Mouse (Mus musculus) MEL (cell line): ENCODE data around the gene Ppfia1. TPM values are rescaled to one million over a fixed set of nuclear protein-coding genes. Genes with fewer than 3 reads are reported as not detected.

Experiments
- DNase-seq: peaks from one replicate; pipeline ENCODE4 v3.0.0; 2011; ENCODE audit warnings: low read depth, low spot score
- H3K27ac ChIP-seq: 2 replicates; pipeline ENCODE4 v1.5.1; 2012; ENCODE audit warnings: low read depth, mild to moderate bottlenecking, control low read depth, low read length, moderate library complexity; ENCODE audit not compliant: control insufficient read depth
- H3K27me3 ChIP-seq, 2 experiments: fragments of 150-350 bp in 1 of 2; sonication (generic) in 1 of 2; 2 replicates each; pipeline ENCODE4 v1.6.1; 2012; ENCODE audit warnings: low read length in 2 of 2, mild to moderate bottlenecking in 2 of 2, improper control_type of control experiment in 1 of 2, moderate library complexity in 1 of 2; ENCODE audit not compliant: insufficient read depth in 2 of 2, control insufficient read depth in 1 of 2
- H3K36me3 ChIP-seq, 2 experiments: 2 replicates each; pipeline ENCODE4 v1.6.1; 2012 to 2014; ENCODE audit warnings: low read length in 2 of 2, improper control_type of control experiment in 1 of 2, inconsistent platforms in 1 of 2, mild to moderate bottlenecking in 1 of 2; ENCODE audit not compliant: insufficient read depth in 2 of 2, control insufficient read depth in 1 of 2
- H3K4me1 ChIP-seq, 2 experiments: fragments of 150-350 bp in 1 of 2; sonication (generic) in 1 of 2; 2 replicates each; pipeline ENCODE4 v1.6.1; 2012; ENCODE audit warnings: low read length in 2 of 2, improper control_type of control experiment in 1 of 2, mild to moderate bottlenecking in 1 of 2; ENCODE audit not compliant: insufficient read depth in 2 of 2, control insufficient read depth in 1 of 2
- H3K4me3 ChIP-seq, 2 experiments: fragments of 150-350 bp in 1 of 2; sonication (generic) in 1 of 2; 2 replicates each; pipeline ENCODE4 v1.5.1; 2012; ENCODE audit warnings: low read depth in 2 of 2, low read length in 2 of 2, mild to moderate bottlenecking in 2 of 2, moderate library complexity in 2 of 2, control low read depth in 1 of 2, improper control_type of control experiment in 1 of 2; ENCODE audit not compliant: control insufficient read depth in 1 of 2, insufficient read depth in 1 of 2
- H3K79me2 ChIP-seq: 2 replicates; pipeline ENCODE4 v1.6.1; 2012; ENCODE audit warnings: mild to moderate bottlenecking, low read length, moderate library complexity; ENCODE audit not compliant: control insufficient read depth, poor library complexity, insufficient read depth
- H3K9ac ChIP-seq: 2 replicates; pipeline ENCODE4 v1.6.1; 2012; ENCODE audit warnings: low read depth, mild to moderate bottlenecking, control low read depth, low read length, moderate library complexity; ENCODE audit not compliant: control insufficient read depth, poor library complexity, severe bottlenecking
- H3K9me3 ChIP-seq: fragments of 150-350 bp; sonication (generic); replicated peaks from 2 replicates; pipeline ENCODE4 v1.6.1; 2012; ENCODE audit warnings: mild to moderate bottlenecking, low read length, improper control_type of control experiment, moderate library complexity; ENCODE audit not compliant: insufficient read depth
- CTCF ChIP-seq, 3 experiments: IDR thresholded peaks in 2 of 3; conservative IDR thresholded peaks in 1 of 3; 2 replicates each; pipeline ENCODE4 v1.5.1; 2011 to 2012; ENCODE audit warnings: low read length in 3 of 3, low read depth in 2 of 3, mild to moderate bottlenecking in 2 of 3, improper control_type of control experiment in 1 of 3, inconsistent platforms in 1 of 3, mixed read lengths in 1 of 3, moderate library complexity in 1 of 3; ENCODE audit not compliant: control insufficient read depth in 1 of 3, insufficient read depth in 1 of 3, poor library complexity in 1 of 3, severe bottlenecking in 1 of 3
- ELF1 ChIP-seq: IDR thresholded peaks from 2 replicates; pipeline ENCODE4 v1.6.1; 2014; ENCODE audit warnings: low read depth, mild to moderate bottlenecking, inconsistent platforms, low read length, improper control_type of control experiment, moderate library complexity
- EP300 ChIP-seq, 2 experiments: IDR thresholded peaks; 2 replicates each; pipeline ENCODE4 v1.6.1; 2011; ENCODE audit warnings: improper control_type of control experiment in 2 of 2, low read length in 2 of 2, low read depth in 1 of 2, mild to moderate bottlenecking in 1 of 2
- GATA1 ChIP-seq: IDR thresholded peaks from 2 replicates; pipeline ENCODE4 v1.6.1; 2011; ENCODE audit warnings: low read depth, low read length, improper control_type of control experiment
- HCFC1 ChIP-seq: IDR thresholded peaks from 2 replicates; pipeline ENCODE4 v1.6.1; 2012; ENCODE audit warnings: low read depth, mild to moderate bottlenecking, inconsistent platforms, low read length, improper control_type of control experiment, moderate library complexity
- MAFK ChIP-seq: IDR thresholded peaks from 2 replicates; pipeline ENCODE4 v1.6.1; 2011; ENCODE audit warnings: low read depth, mild to moderate bottlenecking, low read length, improper control_type of control experiment, borderline replicate concordance
- MAX ChIP-seq: IDR thresholded peaks from 2 replicates; pipeline ENCODE4 v1.6.1; 2011; ENCODE audit warnings: low read length, improper control_type of control experiment
- MAZ ChIP-seq: IDR thresholded peaks from 2 replicates; pipeline ENCODE4 v1.6.1; 2012; ENCODE audit warnings: low read depth, mild to moderate bottlenecking, inconsistent platforms, low read length, improper control_type of control experiment
- MEF2A ChIP-seq: IDR thresholded peaks from 2 replicates; pipeline ENCODE4 v1.6.1; 2014; ENCODE audit warnings: low read depth, mild to moderate bottlenecking, inconsistent platforms, low read length, improper control_type of control experiment; ENCODE audit not compliant: poor library complexity, insufficient replicate concordance, severe bottlenecking; ENCODE audit errors: extremely low read depth
- MXI1 ChIP-seq: IDR thresholded peaks from 2 replicates; pipeline ENCODE4 v1.6.1; 2011; ENCODE audit warnings: mild to moderate bottlenecking, low read depth, low read length, improper control_type of control experiment
- NELFE ChIP-seq: IDR thresholded peaks from 2 replicates; pipeline ENCODE4 v1.6.1; 2011; ENCODE audit warnings: low read depth, low read length, improper control_type of control experiment
- NRF1 ChIP-seq: IDR thresholded peaks from 2 replicates; pipeline ENCODE4 v1.6.1; 2014; ENCODE audit warnings: low read depth, mild to moderate bottlenecking, inconsistent platforms, low read length, improper control_type of control experiment, moderate library complexity; ENCODE audit not compliant: poor library complexity, insufficient read depth, severe bottlenecking
- POLR2A ChIP-seq, 2 experiments: IDR thresholded peaks; 2 replicates each; pipeline ENCODE4 v1.6.1; 2011 to 2012; ENCODE audit warnings: low read length in 2 of 2, mild to moderate bottlenecking in 2 of 2, control low read depth in 1 of 2, improper control_type of control experiment in 1 of 2, low read depth in 1 of 2, moderate library complexity in 1 of 2; ENCODE audit not compliant: control insufficient read depth in 1 of 2, insufficient read depth in 1 of 2, poor library complexity in 1 of 2
- RAD21 ChIP-seq: IDR thresholded peaks from 2 replicates; pipeline ENCODE4 v1.6.1; 2011; ENCODE audit warnings: mild to moderate bottlenecking, low read depth, low read length, improper control_type of control experiment
- SMC3 ChIP-seq: IDR thresholded peaks from 2 replicates; pipeline ENCODE4 v1.6.1; 2011; ENCODE audit warnings: low read depth, low read length, improper control_type of control experiment
- TAL1 ChIP-seq: IDR thresholded peaks from 2 replicates; pipeline ENCODE4 v1.6.1; 2012; ENCODE audit warnings: mild to moderate bottlenecking, inconsistent platforms, low read length, moderate library complexity, mixed read lengths
- UBTF ChIP-seq: IDR thresholded peaks from 2 replicates; pipeline ENCODE4 v1.6.1; 2012; ENCODE audit warnings: low read depth, mild to moderate bottlenecking, inconsistent platforms, low read length, improper control_type of control experiment, moderate library complexity, borderline replicate concordance; ENCODE audit not compliant: insufficient read depth
- USF1 ChIP-seq: IDR thresholded peaks from 2 replicates; pipeline ENCODE4 v1.6.1; 2014; ENCODE audit warnings: low read depth, mild to moderate bottlenecking, inconsistent platforms, low read length, improper control_type of control experiment, moderate library complexity
- USF2 ChIP-seq, 2 experiments: IDR thresholded peaks; 2 replicates each; pipeline ENCODE4 v1.6.1; 2011 to 2012; ENCODE audit warnings: improper control_type of control experiment in 2 of 2, low read length in 2 of 2, borderline replicate concordance in 1 of 2, inconsistent platforms in 1 of 2, low read depth in 1 of 2, mild to moderate bottlenecking in 1 of 2; ENCODE audit not compliant: insufficient read depth in 1 of 2
- ZC3H11A ChIP-seq: IDR thresholded peaks from 2 replicates; pipeline ENCODE4 v1.6.1; 2012; ENCODE audit warnings: low read depth, mild to moderate bottlenecking, inconsistent platforms, low read length, improper control_type of control experiment
- ZKSCAN1 ChIP-seq: IDR thresholded peaks from 2 replicates; pipeline ENCODE4 v1.6.1; 2012; ENCODE audit warnings: low read depth, mild to moderate bottlenecking, inconsistent platforms, low read length, improper control_type of control experiment, moderate library complexity
- ZMIZ1 ChIP-seq: IDR thresholded peaks from 2 replicates; pipeline ENCODE4 v1.6.1; 2012; ENCODE audit warnings: low read depth, mild to moderate bottlenecking, inconsistent platforms, low read length, improper control_type of control experiment, moderate library complexity
- polyA plus RNA-seq, 2 experiments: library from polyadenylated mRNA; stranded (reverse) in 1 of 2; unstranded in 1 of 2; fragments of >175 nt in 1 of 2; fragments of >200 nt in 1 of 2; gene quantifications; 2 replicates each; pipeline versions ENCODE4 v1.2.1 to v1.2.4; 2012; ENCODE audit warnings: low replicate concordance in 2 of 2, low read depth in 1 of 2; ENCODE audit not compliant: insufficient read length in 2 of 2, insufficient read depth in 1 of 2, missing spikeins in 1 of 2
- total RNA-seq: library from RNA; depleted of rRNA; stranded (reverse); fragments of 300-350 nt; gene quantifications from 2 replicates; pipeline ENCODE4 v1.2.3, GENCODE M21; 2012

The Ppfia1 gene
- total and polyA plus RNA-seq, 3 experiments, result 38.5 to 53.1 TPM; not detected in 1

GRCm38 (mm10) chr7:144536367-144536766 is 17.2 kb downstream of the Ppfia1 start (continued):
- TF ChIP-seq CTCF (IDR thresholded peaks at IDR 0.05 in 2 of 3, conservative IDR thresholded peaks at IDR 0.05 in 1 of 3; ENCODE audit: control insufficient read depth in 1 of 3, insufficient read depth in 1 of 3, low read depth in 2 of 3, low read length in 3 of 3, poor library complexity in 1 of 3, severe bottlenecking in 1 of 3), result no peak
- peak; percentile 39 to 70; a peak in 2 of 4 replicates for TF ChIP-seq EP300 (IDR thresholded peaks at IDR 0.05; ENCODE audit: low read depth in 1 of 2, low read length in 2 of 2)
- no peak for TF ChIP-seq HCFC1
- TF ChIP-seq POLR2A (IDR thresholded peaks at IDR 0.05; ENCODE audit: control insufficient read depth in 1 of 2, insufficient read depth in 1 of 2, low read depth in 1 of 2, low read length in 2 of 2, poor library complexity in 1 of 2), result no peak
- TF ChIP-seq GATA1, result peak; percentile 54
- no peak for TF ChIP-seq RAD21
- TF ChIP-seq TAL1, result peak; percentile 33
- no peak for TF ChIP-seq ZMIZ1
- TF ChIP-seq NRF1, result no peak
- TF ChIP-seq MAX, result no peak
- TF ChIP-seq UBTF, result no peak

GRCm38 (mm10) chr7:144534773-144535172 is 18.8 kb downstream of the Ppfia1 start:
- no peak for TF ChIP-seq POLR2A (IDR thresholded peaks at IDR 0.05; ENCODE audit: control insufficient read depth in 1 of 2, insufficient read depth in 1 of 2, low read depth in 1 of 2, low read length in 2 of 2, poor library complexity in 1 of 2)
- no peak for TF ChIP-seq MAZ
- no peak for TF ChIP-seq MXI1
- TF ChIP-seq SMC3, result no peak
- TF ChIP-seq MAFK, result no peak
- no peak for TF ChIP-seq USF1
- TF ChIP-seq ELF1, result no peak
- no peak for TF ChIP-seq NELFE
- no peak for TF ChIP-seq CTCF (IDR thresholded peaks at IDR 0.05 in 2 of 3, conservative IDR thresholded peaks at IDR 0.05 in 1 of 3; ENCODE audit: control insufficient read depth in 1 of 3, insufficient read depth in 1 of 3, low read depth in 2 of 3, low read length in 3 of 3, poor library complexity in 1 of 3, severe bottlenecking in 1 of 3)
- TF ChIP-seq MAX, result no peak
- no peak for TF ChIP-seq TAL1
- TF ChIP-seq ZMIZ1, result no peak
- no peak for TF ChIP-seq RAD21
- TF ChIP-seq ZKSCAN1, result no peak
- TF ChIP-seq USF2 (IDR thresholded peaks at IDR 0.05; ENCODE audit: borderline replicate concordance in 1 of 2, insufficient read depth in 1 of 2, low read depth in 1 of 2, low read length in 2 of 2), result no peak
- no peak for TF ChIP-seq ZC3H11A
- no peak for TF ChIP-seq EP300 (IDR thresholded peaks at IDR 0.05; ENCODE audit: low read depth in 1 of 2, low read length in 2 of 2)
- TF ChIP-seq MEF2A, result no peak
- peaks cover 0 to 10% of the 10 kb centered on the region in 2 experiments; a peak in 2 of 4 replicates for H3K36me3 ChIP-seq

More at GRCm38 (mm10) chr7:144534773-144535172, 18.8 kb downstream of the Ppfia1 start:
- no peak overlapping the region for H3K9ac ChIP-seq
- no peak overlapping the region for H3K27ac ChIP-seq
- H3K4me3 ChIP-seq, result no peak overlapping the region
- H3K79me2 ChIP-seq, result peaks cover 60% of the 10 kb centered on the region
- no peaks in the 10 kb centered on the region for H3K27me3 ChIP-seq
- H3K4me1 ChIP-seq, result peaks cover 5 to 12% of the 10 kb centered on the region in 2 experiments
- no peak for DNase-seq
- no peaks in the 10 kb centered on the region for H3K9me3 ChIP-seq
